Mouse (Mus musculus) heart, embryonic 14.5 days (tissue): ENCODE measurements around the gene Ifitm7. TPM values are rescaled to one million over a fixed set of nuclear protein-coding genes. Genes with fewer than 3 reads are reported as not detected.
"Not testable (repeated sequence)": the region's sequence is repeated elsewhere in the genome, so short reads cannot be mapped to it uniquely, and the experiment has no call there.

Experiments used
- ATAC-seq: fragments of 200-750 bp; cut with Nextera tagmentation; 2 replicates; pipeline ENCODE4 v1.8.0; 2017; ENCODE audit warnings: low read depth, moderate TSS enrichment; ENCODE audit not compliant: insufficient number of reproducible peaks, insufficient read depth, low FRiP score
- H3K27ac ChIP-seq, 2 experiments: fragments of 200-500 bp in 1 of 2; fragments of 300-500 bp in 1 of 2; sonication (generic) in 1 of 2; replicated peaks in 1 of 2; 2 replicates each; pipeline ENCODE4 v1.5.1; 2012 to 2014; ENCODE audit warnings: low read depth in 2 of 2, low read length in 2 of 2, control low read depth in 1 of 2, mild to moderate bottlenecking in 1 of 2, mixed read lengths in 1 of 2; ENCODE audit not compliant: control insufficient read depth in 1 of 2, insufficient read depth in 1 of 2
- H3K27me3 ChIP-seq: fragments of 300-500 bp; sonication (generic); 2 replicates; pipeline ENCODE4 v1.6.1; 2014; ENCODE audit warnings: mild to moderate bottlenecking, low read length, control low read depth; ENCODE audit not compliant: control insufficient read depth, insufficient read depth
- H3K36me3 ChIP-seq: fragments of 300-500 bp; sonication (generic); 2 replicates; pipeline ENCODE4 v1.6.1; 2014; ENCODE audit warnings: mild to moderate bottlenecking, control low read depth, low read length, mixed read lengths; ENCODE audit not compliant: control insufficient read depth, insufficient read depth
- H3K4me1 ChIP-seq, 2 experiments: fragments of 200-500 bp in 1 of 2; fragments of 300-500 bp in 1 of 2; sonication (generic) in 1 of 2; 2 replicates each; pipeline ENCODE4 v1.6.1; 2012 to 2014; ENCODE audit warnings: low read length in 2 of 2, control low read depth in 1 of 2, mixed read lengths in 1 of 2; ENCODE audit not compliant: control insufficient read depth in 2 of 2, insufficient read depth in 2 of 2
- H3K4me2 ChIP-seq: fragments of 300-500 bp; sonication (generic); 2 replicates; pipeline ENCODE4 v1.6.1; 2014; ENCODE audit warnings: mild to moderate bottlenecking, low read length
- H3K4me3 ChIP-seq, 2 experiments: fragments of 200-500 bp in 1 of 2; fragments of 300-500 bp in 1 of 2; sonication (generic) in 1 of 2; 2 replicates each; pipeline ENCODE4 v1.5.1; 2012 to 2014; ENCODE audit warnings: low read length in 2 of 2, mild to moderate bottlenecking in 2 of 2, control low read depth in 1 of 2, low read depth in 1 of 2, moderate library complexity in 1 of 2; ENCODE audit not compliant: control insufficient read depth in 1 of 2, insufficient read depth in 1 of 2
- H3K9ac ChIP-seq: fragments of 300-500 bp; sonication (generic); 2 replicates; pipeline ENCODE4 v1.6.1; 2014; ENCODE audit warnings: mild to moderate bottlenecking, low read length
- H3K9me3 ChIP-seq: fragments of 300-500 bp; sonication (generic); 2 replicates; pipeline ENCODE4 v1.6.1; 2016; ENCODE audit warnings: low read length, control low read depth; ENCODE audit not compliant: control insufficient read depth
- WGBS: fragments of 180-500 bp; shearing (Covaris S2); extraction: QIAGEN DNeasy Blood & Tissue Kit; methylation state at CpG from one replicate; pipeline ENCODE4 v1.1.7; 2014; 5-methylcytosine and 5-hydroxymethylcytosine counted together
- polyA plus RNA-seq: library from polyadenylated mRNA; unstranded; fragments of >200 nt; fragmentation: Nextera tagmentation; extraction: Ambion mirVana; gene quantifications from 2 replicates; pipeline ENCODE4 v1.2.1, GENCODE M21; 2014

The Ifitm7 gene
- polyA plus RNA-seq, 1 experiment from 2014 or later = not detected

GRCm38 (mm10) chr16:13994502-13994901 is 7.8 kb upstream of the Ifitm7 start:
- no peaks in the 10 kb centered on the region for H3K27me3 ChIP-seq
- no peaks in the 10 kb centered on the region for H3K4me1 ChIP-seq
- H3K9ac ChIP-seq = no peak overlapping the region
- no peaks in the 10 kb centered on the region for H3K36me3 ChIP-seq
- H3K9me3 ChIP-seq = no peaks in the 10 kb centered on the region
- no peak for ATAC-seq
- no peak overlapping the region for H3K27ac ChIP-seq
- 72% methylated on average over 1 of the region's 1 CpGs for WGBS
- H3K4me3 ChIP-seq = no peak overlapping the region
- no peak overlapping the region for H3K4me2 ChIP-seq

- Histone ChIP-seq H3K9me3 (no peaks in the 10 kb centered on the region), H3K4me3 (no peak overlapping the region), H3K27ac (no peak overlapping the region), H3K9ac (no peak overlapping the region), H3K36me3 (no peaks in the 10 kb centered on the region), H3K4me2 (no peak overlapping the region), H3K4me1 (no peaks in the 10 kb centered on the region), H3K27me3 (no peaks in the 10 kb centered on the region)
- WGBS = 60% methylated on average over 1 of the region's 1 CpGs
- no peak for ATAC-seq
Measured at GRCm38 (mm10) chr16:13994076-13994475, 7.4 kb upstream of the Ifitm7 start.

- H3K9ac ChIP-seq = no peak overlapping the region
- no peaks in the 10 kb centered on the region for H3K27me3 ChIP-seq
- no peaks in the 10 kb centered on the region for H3K9me3 ChIP-seq
- 71% methylated on average over 11 of the region's 11 CpGs for whole genome bisulfite sequencing
- H3K4me2 ChIP-seq = no peak overlapping the region
- no peak overlapping the region for H3K27ac ChIP-seq
- H3K4me1 ChIP-seq = no peaks in the 10 kb centered on the region
- no peak overlapping the region for H3K4me3 ChIP-seq
- H3K36me3 ChIP-seq = no peaks in the 10 kb centered on the region
- ATAC-seq = no peak
Measured at GRCm38 (mm10) chr16:13992518-13993248, 6.0 kb upstream of the Ifitm7 start.

- Histone ChIP-seq H3K36me3 (no peaks in the 10 kb centered on the region), H3K9ac (no peak overlapping the region), H3K4me1 (peaks cover 2 to 3% of the 10 kb centered on the region in 2 experiments; a peak in 1 of 4 replicates), H3K27ac (no peak overlapping the region), H3K9me3 (no peaks in the 10 kb centered on the region), H3K4me3 (peak overlapping the region; percentile 34 to 45; a peak in 3 of 4 replicates), H3K27me3 (0 out of 2 replicates have a peak, but pooled peaks cover 4% of the 10 kb centered on the region), H3K4me2 (peak overlapping the region; percentile 85)
- no peak for ATAC-seq
- 58% methylated on average over 3 of the region's 3 CpGs for WGBS
Measured at GRCm38 (mm10) chr16:13986197-13986573, 503 bp downstream of the Ifitm7 start.

GRCm38 (mm10) chr16:13983161-13983560 is 3.5 kb downstream of the Ifitm7 start:
- Histone ChIP-seq H3K9me3 (no peaks in the 10 kb centered on the region), H3K4me1 (peaks cover 2 to 3% of the 10 kb centered on the region in 2 experiments; a peak in 1 of 4 replicates), H3K36me3 (no peaks in the 10 kb centered on the region), H3K27me3 (0 out of 2 replicates have a peak, but pooled peaks cover 4% of the 10 kb centered on the region), H3K4me2 (no peak overlapping the region), H3K9ac (no peak overlapping the region), H3K27ac (no peak overlapping the region), H3K4me3 (no peak overlapping the region)
- no peak for ATAC-seq
- WGBS = 88% methylated on average over 5 of the region's 5 CpGs

GRCm38 (mm10) chr16:13981726-13982125 is 5.0 kb downstream of the Ifitm7 start:
- not testable (repeated sequence) for H3K4me2 ChIP-seq, H3K27me3 ChIP-seq, H3K9me3 ChIP-seq, H3K36me3 ChIP-seq, H3K4me3 ChIP-seq, H3K27ac ChIP-seq, ATAC-seq, H3K4me1 ChIP-seq, H3K9ac ChIP-seq
- 69% methylated on average over 3 of the region's 3 CpGs for WGBS

GRCm38 (mm10) chr16:13977026-13977425 is 9.7 kb downstream of the Ifitm7 start:
- not testable (repeated sequence) for H3K9ac ChIP-seq, H3K4me2 ChIP-seq, H3K27me3 ChIP-seq, H3K4me3 ChIP-seq, H3K27ac ChIP-seq, H3K4me1 ChIP-seq, H3K9me3 ChIP-seq, ATAC-seq, H3K36me3 ChIP-seq
- 48% methylated on average over 1 of the region's 1 CpGs for WGBS
